Mouse (Mus musculus): ENCODE measurements around the gene Ankrd11. TPM values are rescaled to one million over a fixed set of nuclear protein-coding genes. Genes with fewer than 3 reads are reported as not detected.

The Ankrd11 gene
- polyA plus RNA-seq, 1 experiment from 2014 or later, result 71.8 TPM

DNA sequence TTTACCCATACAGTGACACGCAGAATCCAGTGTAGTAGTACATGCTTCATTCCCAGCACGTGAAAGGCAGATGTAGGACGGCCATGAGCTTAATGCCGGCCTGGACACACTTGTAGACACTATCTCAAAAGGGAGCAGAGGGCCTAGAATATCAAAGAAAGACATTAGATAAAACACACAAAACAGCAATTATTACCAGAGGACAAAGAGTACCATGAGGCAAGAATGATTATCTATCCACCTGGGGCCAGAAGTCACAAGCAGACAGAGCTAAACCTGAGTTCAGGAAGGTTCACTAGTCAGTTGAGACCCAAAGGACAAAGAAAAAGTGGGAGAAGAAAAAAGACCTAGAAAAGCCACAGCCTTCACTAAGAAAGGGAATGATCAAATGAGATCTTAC is 24.9 kb downstream of the Ankrd11 start:
- no peak overlapping the region for H3K4me3 ChIP-seq (ENCODE audit: low read depth, low read length)
- no peak overlapping the region for H3K9ac ChIP-seq (replicated peaks; ENCODE audit: low read length)
- no peaks in the 10 kb centered on the region for H3K36me3 ChIP-seq (replicated peaks; ENCODE audit: control insufficient read depth, insufficient read depth, low read depth, low read length)
- no peak overlapping the region for H3K27ac ChIP-seq (replicated peaks; ENCODE audit: low read depth, low read length)
- no peak for DNase-seq (ENCODE audit: low spot score)
- no peaks in the 10 kb centered on the region for H3K9me3 ChIP-seq (replicated peaks; ENCODE audit: control insufficient read depth, low read length)
- no peak for ATAC-seq (replicated peaks; ENCODE audit: insufficient number of reproducible peaks, low FRiP score, low TSS enrichment, low read depth)
- 93% methylated on average over 4 of the region's 4 CpGs for WGBS
- H3K27me3 ChIP-seq (ENCODE audit: control insufficient read depth, insufficient read depth, low read length), result no peaks in the 10 kb centered on the region
- H3K4me2 ChIP-seq (ENCODE audit: low read depth, low read length), result no peak overlapping the region
- H3K4me1 ChIP-seq (ENCODE audit: control insufficient read depth, insufficient read depth, low read length), result no peaks in the 10 kb centered on the region

DNA sequence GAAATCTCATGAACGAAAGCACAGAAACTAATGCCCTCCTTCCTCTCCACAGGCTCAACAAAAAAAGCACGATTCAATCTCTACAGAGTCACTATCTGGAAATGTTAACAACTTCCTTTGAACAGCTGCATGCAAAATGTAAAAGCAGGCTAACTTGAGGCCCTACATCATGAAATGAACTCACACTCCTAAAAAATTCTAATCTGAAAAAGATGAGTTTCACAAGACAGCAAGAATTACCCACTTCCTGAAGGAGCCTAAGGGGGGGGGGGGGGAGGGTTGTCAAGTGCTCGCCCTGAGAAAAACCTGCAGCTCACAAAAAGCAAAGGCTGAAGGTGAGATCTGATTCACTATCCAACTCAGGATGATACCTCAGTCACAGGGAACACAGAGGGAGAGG is 27.0 kb downstream of the Ankrd11 start:
- no peaks in the 10 kb centered on the region for H3K4me1 ChIP-seq (ENCODE audit: control insufficient read depth, insufficient read depth, low read length)
- no peaks in the 10 kb centered on the region for H3K9me3 ChIP-seq (replicated peaks; ENCODE audit: control insufficient read depth, low read length)
- H3K36me3 ChIP-seq (replicated peaks; ENCODE audit: control insufficient read depth, insufficient read depth, low read depth, low read length), result no peaks in the 10 kb centered on the region
- ATAC-seq (replicated peaks; ENCODE audit: insufficient number of reproducible peaks, low FRiP score, low TSS enrichment, low read depth), result no peak
- H3K27ac ChIP-seq (replicated peaks; ENCODE audit: low read depth, low read length), result no peak overlapping the region
- 87% methylated on average over 3 of the region's 3 CpGs for WGBS
- no peak overlapping the region for H3K9ac ChIP-seq (replicated peaks; ENCODE audit: low read length)
- DNase-seq (ENCODE audit: low spot score), result no peak
- H3K4me3 ChIP-seq (ENCODE audit: low read depth, low read length), result no peak overlapping the region
- no peaks in the 10 kb centered on the region for H3K27me3 ChIP-seq (ENCODE audit: control insufficient read depth, insufficient read depth, low read length)
- no peak overlapping the region for H3K4me2 ChIP-seq (ENCODE audit: low read depth, low read length)

DNA sequence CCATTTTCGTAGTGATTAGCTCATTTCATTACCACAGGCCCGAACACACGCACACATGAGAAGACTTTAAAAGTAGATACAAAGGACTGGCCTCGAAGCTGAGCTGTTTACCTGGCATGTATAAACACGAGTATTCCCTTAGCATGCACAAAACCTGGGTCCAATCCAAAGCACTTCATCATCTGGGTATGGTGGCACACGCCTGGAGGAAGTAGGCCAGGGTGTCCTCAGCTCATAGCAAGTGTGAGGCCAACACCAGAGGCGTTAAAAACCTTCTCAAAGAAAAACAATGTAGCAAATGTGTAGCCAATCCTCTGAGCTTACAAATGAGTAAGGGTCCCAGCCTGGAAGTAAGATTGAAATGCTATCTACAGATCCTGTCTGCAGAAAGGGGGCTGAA is 27.6 kb downstream of the Ankrd11 start:
- 83% methylated on average over 7 of the region's 7 CpGs for WGBS
- Histone ChIP-seq H3K9ac (replicated peaks; ENCODE audit: low read length) (no peak overlapping the region), H3K27ac (replicated peaks; ENCODE audit: low read depth, low read length) (no peak overlapping the region), H3K4me2 (ENCODE audit: low read depth, low read length) (no peak overlapping the region), H3K27me3 (ENCODE audit: control insufficient read depth, insufficient read depth, low read length) (no peaks in the 10 kb centered on the region), H3K36me3 (replicated peaks; ENCODE audit: control insufficient read depth, insufficient read depth, low read depth, low read length) (no peaks in the 10 kb centered on the region), H3K4me1 (ENCODE audit: control insufficient read depth, insufficient read depth, low read length) (no peaks in the 10 kb centered on the region), H3K9me3 (replicated peaks; ENCODE audit: control insufficient read depth, low read length) (no peaks in the 10 kb centered on the region), H3K4me3 (ENCODE audit: low read depth, low read length) (no peak overlapping the region)
- no peak for DNase-seq (ENCODE audit: low spot score)
- no peak for ATAC-seq (replicated peaks; ENCODE audit: insufficient number of reproducible peaks, low FRiP score, low TSS enrichment, low read depth)

DNA sequence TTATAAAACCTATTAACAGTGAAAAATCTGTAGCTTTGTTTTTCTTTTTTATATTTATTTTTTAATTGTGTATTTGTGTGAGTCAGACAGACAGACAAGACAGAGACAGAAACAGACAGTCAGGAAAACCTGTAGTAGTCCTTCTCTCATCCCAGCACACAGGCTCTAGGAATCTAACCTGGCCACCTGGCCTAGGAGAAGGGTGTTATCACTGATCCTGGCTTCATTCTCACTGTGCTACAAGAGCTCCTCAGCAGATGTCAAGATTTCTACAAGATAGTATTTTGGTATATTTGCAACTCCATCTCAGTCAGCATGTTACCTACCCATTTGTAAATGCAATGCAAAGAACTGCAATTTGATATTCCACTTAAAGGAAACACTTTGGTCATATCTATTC is 30.8 kb downstream of the Ankrd11 start:
- H3K9ac ChIP-seq (replicated peaks; ENCODE audit: low read length), result no peak overlapping the region

DNA sequence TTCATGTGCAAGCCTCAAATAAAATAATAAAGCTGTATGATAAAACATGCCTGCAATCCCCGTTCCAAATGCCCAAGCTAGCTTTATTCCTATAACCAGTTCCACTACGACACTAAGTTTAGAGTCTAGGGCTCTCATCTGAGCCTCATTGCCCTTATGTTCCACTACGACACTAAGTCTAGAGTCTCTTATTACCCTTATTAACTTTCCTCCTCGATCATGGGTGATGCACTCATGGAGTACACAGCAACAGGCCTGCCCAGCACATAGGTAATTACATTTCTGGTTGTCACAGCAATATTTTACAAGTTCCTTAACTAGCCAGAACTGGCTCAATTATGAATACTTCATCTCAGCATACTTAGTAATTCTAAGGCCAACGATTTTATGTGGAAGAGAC is 36.3 kb downstream of the Ankrd11 start:
- no peak overlapping the region for H3K4me3 ChIP-seq (ENCODE audit: low read depth, low read length)
- 81% methylated on average over 5 of the region's 5 CpGs for WGBS
- H3K27me3 ChIP-seq (ENCODE audit: control insufficient read depth, insufficient read depth, low read length), result no peaks in the 10 kb centered on the region
- no peak overlapping the region for H3K9ac ChIP-seq (replicated peaks; ENCODE audit: low read length)
- H3K36me3 ChIP-seq (replicated peaks; ENCODE audit: control insufficient read depth, insufficient read depth, low read depth, low read length), result no peaks in the 10 kb centered on the region
- no peak for DNase-seq (ENCODE audit: low spot score)
- H3K4me1 ChIP-seq (ENCODE audit: control insufficient read depth, insufficient read depth, low read length), result no peaks in the 10 kb centered on the region; the same call in 1 of the 2 replicates
- no peaks in the 10 kb centered on the region for H3K9me3 ChIP-seq (replicated peaks; ENCODE audit: control insufficient read depth, low read length)
- no peak overlapping the region for H3K27ac ChIP-seq (replicated peaks; ENCODE audit: low read depth, low read length)
- H3K4me2 ChIP-seq (ENCODE audit: low read depth, low read length), result no peak overlapping the region
- no peak for ATAC-seq (replicated peaks; ENCODE audit: insufficient number of reproducible peaks, low FRiP score, low TSS enrichment, low read depth)

More for the DNA sequence above, 30.8 kb downstream of the Ankrd11 start:
- no peak for DNase-seq (ENCODE audit: low spot score)
- ATAC-seq (replicated peaks; ENCODE audit: insufficient number of reproducible peaks, low FRiP score, low TSS enrichment, low read depth), result no peak
- no peaks in the 10 kb centered on the region for H3K9me3 ChIP-seq (replicated peaks; ENCODE audit: control insufficient read depth, low read length)
- no peaks in the 10 kb centered on the region for H3K36me3 ChIP-seq (replicated peaks; ENCODE audit: control insufficient read depth, insufficient read depth, low read depth, low read length)
- no peaks in the 10 kb centered on the region for H3K4me1 ChIP-seq (ENCODE audit: control insufficient read depth, insufficient read depth, low read length)
- H3K27me3 ChIP-seq (ENCODE audit: control insufficient read depth, insufficient read depth, low read length), result no peaks in the 10 kb centered on the region
- H3K4me3 ChIP-seq (ENCODE audit: low read depth, low read length), result no peak overlapping the region
- no peak overlapping the region for H3K4me2 ChIP-seq (ENCODE audit: low read depth, low read length)
- H3K27ac ChIP-seq (replicated peaks; ENCODE audit: low read depth, low read length), result no peak overlapping the region

DNA sequence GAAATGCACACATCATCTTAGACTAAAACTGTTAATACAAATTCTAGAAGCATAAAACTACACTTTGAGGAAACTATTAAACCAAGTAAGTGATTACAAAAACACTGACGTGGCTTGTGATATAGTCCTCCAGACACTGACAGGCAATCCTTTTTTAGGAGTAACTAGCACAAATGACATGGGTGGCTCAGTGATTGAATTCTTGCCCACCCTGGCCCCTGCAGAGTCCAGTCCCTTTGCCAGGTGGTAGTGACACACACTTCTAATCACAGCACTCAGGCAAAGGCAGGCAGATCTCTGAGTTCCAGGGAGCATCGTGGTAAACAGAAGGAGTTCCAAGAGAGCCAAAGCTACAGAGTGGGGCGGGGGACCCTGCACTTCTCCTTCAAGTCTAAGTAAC is 36.7 kb downstream of the Ankrd11 start:
- Histone ChIP-seq H3K9me3 (replicated peaks; ENCODE audit: control insufficient read depth, low read length) (no peaks in the 10 kb centered on the region), H3K4me1 (ENCODE audit: control insufficient read depth, insufficient read depth, low read length) (no peaks in the 10 kb centered on the region; the same call in 1 of the 2 replicates), H3K9ac (replicated peaks; ENCODE audit: low read length) (no peak overlapping the region), H3K36me3 (replicated peaks; ENCODE audit: control insufficient read depth, insufficient read depth, low read depth, low read length) (no peaks in the 10 kb centered on the region), H3K27ac (replicated peaks; ENCODE audit: low read depth, low read length) (no peak overlapping the region), H3K27me3 (ENCODE audit: control insufficient read depth, insufficient read depth, low read length) (no peaks in the 10 kb centered on the region), H3K4me2 (ENCODE audit: low read depth, low read length) (no peak overlapping the region), H3K4me3 (ENCODE audit: low read depth, low read length) (no peak overlapping the region)
- DNase-seq (ENCODE audit: low spot score) (no peak), ATAC-seq (replicated peaks; ENCODE audit: insufficient number of reproducible peaks, low FRiP score, low TSS enrichment, low read depth) (no peak)
- 75% methylated on average over 3 of the region's 3 CpGs for WGBS

DNA sequence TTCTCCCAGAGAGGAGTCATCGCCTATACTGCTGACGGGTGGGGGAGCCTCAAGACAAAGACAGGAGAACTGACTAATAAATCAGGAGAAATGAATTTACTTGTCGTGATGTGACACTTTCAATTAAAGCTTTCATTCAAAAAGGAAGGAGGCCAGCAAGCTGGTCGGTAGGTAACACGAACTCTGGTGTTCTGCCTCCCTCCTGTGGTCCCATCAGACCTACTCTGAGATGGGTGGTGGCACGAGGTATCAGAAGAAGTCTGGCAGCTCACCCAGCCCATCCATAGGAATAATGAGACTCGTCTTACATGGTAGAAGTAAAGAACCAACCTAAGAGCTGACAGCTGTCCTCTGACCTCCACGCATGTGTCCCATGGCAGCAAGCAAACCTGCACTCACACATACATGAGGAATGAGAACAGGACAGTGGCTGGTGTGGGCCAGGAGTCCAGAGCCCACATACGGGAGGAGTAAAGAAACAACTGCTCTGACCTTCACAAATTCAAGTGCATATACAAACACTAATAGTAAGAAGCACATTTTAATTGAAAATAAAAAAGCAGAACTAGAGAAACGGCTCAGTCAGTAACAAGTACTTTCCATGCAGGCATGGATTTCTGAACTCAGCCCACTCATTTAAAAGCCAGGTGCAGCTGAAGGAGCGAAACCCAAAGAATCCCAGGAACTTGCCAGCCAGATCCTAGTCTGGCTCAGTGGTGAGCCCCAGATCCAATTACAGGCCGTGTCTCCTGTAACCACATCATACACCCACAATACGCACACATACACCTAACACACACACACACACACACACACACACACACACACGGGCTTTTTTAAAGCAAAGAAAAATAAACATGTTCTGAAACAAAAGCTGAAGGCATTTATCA is 37.8 kb downstream of the Ankrd11 start:
- ATAC-seq (replicated peaks; ENCODE audit: insufficient number of reproducible peaks, low FRiP score, low TSS enrichment, low read depth) (no peak), DNase-seq (ENCODE audit: low spot score) (peak; percentile 17)
- H3K4me3 ChIP-seq (ENCODE audit: low read depth, low read length), result no peak overlapping the region
- 69% methylated on average over 14 of the region's 14 CpGs for WGBS
- H3K9ac ChIP-seq (replicated peaks; ENCODE audit: low read length), result no peak overlapping the region
- no peaks in the 10 kb centered on the region for H3K9me3 ChIP-seq (replicated peaks; ENCODE audit: control insufficient read depth, low read length)
- 0 out of 2 replicates have a peak overlapping the region, but pooled peaks have one; percentile 7 for H3K27ac ChIP-seq (replicated peaks; ENCODE audit: low read depth, low read length)
- no peaks in the 10 kb centered on the region; the same call in 1 of the 2 replicates for H3K4me1 ChIP-seq (ENCODE audit: control insufficient read depth, insufficient read depth, low read length)
- H3K27me3 ChIP-seq (ENCODE audit: control insufficient read depth, insufficient read depth, low read length), result no peaks in the 10 kb centered on the region
- H3K36me3 ChIP-seq (replicated peaks; ENCODE audit: control insufficient read depth, insufficient read depth, low read depth, low read length), result no peaks in the 10 kb centered on the region
- no peak overlapping the region for H3K4me2 ChIP-seq (ENCODE audit: low read depth, low read length)

DNA sequence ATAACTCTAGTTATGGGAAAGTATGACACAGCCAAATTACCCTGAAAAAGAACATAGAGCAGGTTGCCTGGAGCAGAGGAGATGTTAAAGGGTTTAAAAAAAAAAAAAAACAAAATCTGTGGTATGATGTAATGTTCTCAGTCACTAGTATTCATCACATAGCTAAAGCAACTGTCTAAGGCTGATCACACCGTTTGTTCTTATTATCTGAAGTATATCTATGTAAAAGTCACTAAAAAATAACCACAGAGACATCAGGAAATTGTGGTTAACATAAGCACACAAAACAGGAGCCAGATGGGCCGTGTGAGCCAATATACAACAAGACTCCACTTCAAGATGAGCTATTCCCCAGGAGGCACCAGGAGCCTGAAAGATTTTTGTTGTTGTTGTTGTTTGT is 41.8 kb downstream of the Ankrd11 start:
- no peaks in the 10 kb centered on the region; the same call in 1 of the 2 replicates for H3K4me1 ChIP-seq (ENCODE audit: control insufficient read depth, insufficient read depth, low read length)
- H3K9ac ChIP-seq (replicated peaks; ENCODE audit: low read length), result no peak overlapping the region
- H3K9me3 ChIP-seq (replicated peaks; ENCODE audit: control insufficient read depth, low read length), result no peaks in the 10 kb centered on the region
- H3K27ac ChIP-seq (replicated peaks; ENCODE audit: low read depth, low read length), result no peak overlapping the region
- no peak overlapping the region for H3K4me3 ChIP-seq (ENCODE audit: low read depth, low read length)
- H3K4me2 ChIP-seq (ENCODE audit: low read depth, low read length), result no peak overlapping the region
- no peaks in the 10 kb centered on the region for H3K36me3 ChIP-seq (replicated peaks; ENCODE audit: control insufficient read depth, insufficient read depth, low read depth, low read length)
- DNase-seq (ENCODE audit: low spot score), result no peak
- ATAC-seq (replicated peaks; ENCODE audit: insufficient number of reproducible peaks, low FRiP score, low TSS enrichment, low read depth), result no peak
- H3K27me3 ChIP-seq (ENCODE audit: control insufficient read depth, insufficient read depth, low read length), result no peaks in the 10 kb centered on the region
- WGBS, result 77% methylated on average over 2 of the region's 2 CpGs
